Mouse (Mus musculus) E14TG2a.4 (cell line): ENCODE data around the gene C1qc.

ENCODE experiments used
- CTCF ChIP-seq: conservative IDR thresholded peaks from 2 replicates; pipeline ENCODE4 v1.5.1; 2014; ENCODE audit warnings: low read length
- POU5F1 ChIP-seq: IDR thresholded peaks from 2 replicates; pipeline ENCODE4 v1.6.1; 2014; ENCODE audit warnings: low read length, borderline replicate concordance

GRCm38 (mm10) chr4:136907033-136907432 is 14.2 kb upstream of the C1qc start:
- TF ChIP-seq CTCF, result peak; percentile 78
- no peak for TF ChIP-seq POU5F1
